Mouse (Mus musculus) liver, embryonic 12.5 days (tissue): ENCODE results near the gene Trpv4. TPM values are rescaled to one million over a fixed set of nuclear protein-coding genes. Genes with fewer than 3 reads are reported as not detected.

Experiments
- polyA plus RNA-seq: library from polyadenylated mRNA; unstranded; fragments of >200 nt; fragmentation: Nextera tagmentation; extraction: Ambion mirVana; gene quantifications from 2 replicates; pipeline ENCODE4 v1.2.1, GENCODE M21; 2016

Gene Trpv4
- polyA plus RNA-seq, 1 experiment from 2014 or later: 0.19 TPM

Other genes with a start within 250 kb of the Trpv4 start
- 17.7 and 17.9 TPM in 2 replicates for gene Mmab, start 214.4 kb downstream of the Trpv4 start, polyA plus RNA-seq
- gene Mvk, start 214.2 kb downstream of the Trpv4 start, polyA plus RNA-seq: 34.6 and 35.2 TPM in 2 replicates
- 1.3 and 1.4 TPM in 2 replicates for gene Fam222a, start 90.4 kb downstream of the Trpv4 start, polyA plus RNA-seq
- 41.9 and 44.0 TPM in 2 replicates for gene Gltp, start 32.6 kb upstream of the Trpv4 start, polyA plus RNA-seq
- 6.2 and 7.5 TPM in 2 replicates for gene Tchp, start 49.3 kb upstream of the Trpv4 start, polyA plus RNA-seq
- 85.2 and 87.5 TPM in 2 replicates for gene Ankrd13a, start 116.3 kb upstream of the Trpv4 start, polyA plus RNA-seq
- gene Git2, start 117.1 kb upstream of the Trpv4 start, polyA plus RNA-seq: 28.1 and 28.3 TPM in 2 replicates
- gene 1500011B03Rik, start 165.0 kb upstream of the Trpv4 start, polyA plus RNA-seq: 37.4 and 41.8 TPM in 2 replicates
- not detected in 2 replicates for gene 4930519G04Rik, start 195.2 kb upstream of the Trpv4 start, polyA plus RNA-seq
- not detected in 2 replicates for gene Gm9936, start 200.3 kb upstream of the Trpv4 start, polyA plus RNA-seq
- gene Oasl2, start 238.5 kb upstream of the Trpv4 start, polyA plus RNA-seq: 3.5 and 3.9 TPM in 2 replicates